Mouse (Mus musculus) liver, embryonic 14 days (tissue): ENCODE data around the gene Dbf4. TPM values are rescaled to one million over a fixed set of nuclear protein-coding genes. Genes with fewer than 3 reads are reported as not detected.

Experiments
- polyA plus RNA-seq: library from polyadenylated mRNA; depleted of rRNA; stranded (reverse); fragments of >200 nt; gene quantifications from 2 replicates; pipeline ENCODE4 v1.2.3, GENCODE M21; 2012; rRNA removed

Dbf4 gene
- 27.6 and 29.3 TPM in 2 replicates for polyA plus RNA-seq

GRCm38 (mm10) chr5:8422157-8422931 lies at the start of gene Dbf4, which contains the start of gene Slc25a40:
Gene Dbf4, minus strand, starts transcription at chr5:8422716.
Gene Slc25a40, plus strand, starts transcription at chr5:8422850.

GRCm38 (mm10) chr5:8367614-8368327 lies 54.7 kb downstream of the Dbf4 start, which contains the start of gene Adam22:
Gene Adam22, minus strand, starts transcription at chr5:8368160.

Other genes with a start within 250 kb of the Dbf4 start
- 0.09 and 0.18 TPM in 2 replicates for gene Adam22, start 54.6 kb downstream of the Dbf4 start, polyA plus RNA-seq
- 3.6 TPM in 2 replicates for gene Slc25a40, start 134 bp upstream of the Dbf4 start, polyA plus RNA-seq
- 0.09 and 0.10 TPM in 2 replicates for gene Rundc3b, start 200.2 kb upstream of the Dbf4 start, polyA plus RNA-seq
- 0.78 TPM in 2 replicates for gene Abcb1a, start 237.4 kb upstream of the Dbf4 start, polyA plus RNA-seq